ENCODE assay signal across 8 mouse cellular contexts in the genomic region with DNA sequence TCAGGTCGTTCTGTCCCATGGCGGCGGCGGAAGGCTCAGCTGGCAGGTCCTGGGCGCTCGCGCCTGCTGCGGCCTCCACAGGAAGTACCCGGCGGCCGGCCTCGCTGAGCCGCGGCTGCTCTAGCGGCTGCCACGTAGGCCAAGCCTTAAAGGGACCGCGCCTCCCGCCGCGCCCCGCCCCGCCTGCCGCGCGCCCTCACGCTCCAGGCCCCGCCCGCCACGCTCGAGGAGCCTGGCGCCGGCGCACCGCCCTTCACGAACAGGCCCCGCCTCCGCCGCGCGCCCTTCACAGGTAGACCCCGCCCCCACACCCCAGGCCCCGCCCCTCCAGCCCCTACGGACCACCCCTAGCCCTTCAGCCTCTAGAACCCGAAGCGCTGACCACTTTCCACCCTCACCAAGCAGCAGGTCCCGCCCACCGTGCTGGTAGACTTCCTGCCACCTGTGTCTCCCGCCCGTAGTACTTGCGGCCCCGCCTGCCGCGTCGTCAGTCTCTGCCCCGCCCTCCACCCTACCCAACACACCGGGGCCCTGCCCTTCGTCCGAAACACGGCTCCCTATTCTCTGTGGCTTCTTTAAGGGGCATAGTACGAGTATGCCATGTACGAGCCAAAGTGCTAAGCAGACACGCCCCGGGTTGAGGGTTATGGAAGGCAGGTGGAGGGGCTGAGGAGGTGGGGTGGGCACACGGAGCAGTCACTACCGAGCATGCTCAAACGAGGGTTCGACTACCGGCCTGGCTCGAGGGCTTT. TPM values are rescaled to one million over a fixed set of nuclear protein-coding genes. Genes with fewer than 3 reads are reported as not detected.
DNase-seq lines count a peak whose midpoint lies in the region; ATAC-seq and TF ChIP-seq lines count a peak whose summit lies in the region.

A gene (minus strand): TSS at position 625 of the 752 bp plus-strand sequence.
A gene (plus strand): TSS at position 744 of the 752 bp plus-strand sequence.

- no peaks in the 10 kb centered on the region for H3K27me3 ChIP-seq in erythroblast, embryonic 14.5 days (ENCODE audit: control insufficient read depth)
- no peaks in the 10 kb centered on the region for H3K27me3 ChIP-seq in heart, embryonic 12.5 days (replicated peaks)
- no peaks in the 10 kb centered on the region for H3K27me3 ChIP-seq in kidney, postnatal 0 days (ENCODE audit: insufficient read depth, low read length)
- no peaks in the 10 kb centered on the region for H3K27me3 ChIP-seq in liver, adult 2 months (ENCODE audit: control insufficient read depth, insufficient read depth, low read length)

- peak within 1 kb of the TSS; percentile 92 for H3K4me3 ChIP-seq in erythroblast, embryonic 14.5 days (replicated peaks)
- H3K4me3 ChIP-seq in heart, embryonic 12.5 days, result peak within 1 kb of the TSS; percentile 93
- H3K4me3 ChIP-seq in kidney, postnatal 0 days (replicated peaks; ENCODE audit: low read depth, low read length), result peak within 1 kb of the TSS; percentile 82
- peak within 1 kb of the TSS; percentile 98 for H3K4me3 ChIP-seq in liver, adult 2 months (ENCODE audit: insufficient read depth, low read depth, low read length)

- H3K36me3 ChIP-seq in erythroblast, embryonic 14.5 days (ENCODE audit: control insufficient read depth), result peaks cover 32% of the 10 kb centered on the region
- peaks cover 31% of the 10 kb centered on the region for H3K36me3 ChIP-seq in heart, embryonic 12.5 days
- 0 out of 2 replicates have a peak, but pooled peaks cover 3% of the 10 kb centered on the region for H3K36me3 ChIP-seq in kidney, postnatal 0 days (ENCODE audit: insufficient read depth, low read length)
- H3K36me3 ChIP-seq in liver, adult 2 months (ENCODE audit: control insufficient read depth, insufficient read depth, low read length), result 0 out of 2 replicates have a peak, but pooled peaks cover 2% of the 10 kb centered on the region

- peak within 1 kb of the TSS; percentile 100 for H3K9ac ChIP-seq in heart, embryonic 12.5 days
- H3K9ac ChIP-seq in kidney, postnatal 0 days (ENCODE audit: low read depth, low read length), result peak within 1 kb of the TSS; percentile 89
- H3K9ac ChIP-seq in liver, adult 2 months (ENCODE audit: low read depth, low read length), result peak within 1 kb of the TSS; percentile 100

- peak; percentile 93 for TF ChIP-seq POLR2A in liver, adult 2 months (IDR thresholded peaks at IDR 0.05; ENCODE audit: extremely low read depth, insufficient read depth, low read length)

- under 1% methylated on average over 68 of the region's 70 CpGs for WGBS in heart, embryonic 12.5 days
- under 1% methylated on average over 57 of the region's 70 CpGs for WGBS in kidney, postnatal 0 days
- 1% methylated on average over 68 of the region's 70 CpGs for WGBS in liver, adult 2 months

- peak; percentile 98 for DNase-seq in CD4-positive, CD25-positive, alpha-beta regulatory T cell, adult 2 months (ENCODE audit: low read depth, low spot score)
- DNase-seq in brain, embryonic 18.5 days (ENCODE audit: low read depth, low spot score), result peak; percentile 81
- DNase-seq in kidney, postnatal 0 days (ENCODE audit: low spot score), result peak; percentile 98
- peak; percentile 96 for DNase-seq in liver, adult 2 months (ENCODE audit: extremely low read depth, low read depth, low spot score)
- peak; percentile 97 for DNase-seq in spleen, postnatal 36 days (ENCODE audit: low spot score in 2 of 2)

- no peak for TF ChIP-seq CTCF in kidney, postnatal 0 days (IDR thresholded peaks at IDR 0.05; ENCODE audit: low read depth)
- TF ChIP-seq CTCF in liver, adult 2 months (IDR thresholded peaks at IDR 0.05; ENCODE audit: low read depth, low read length), result no peak

- H3K79me2 ChIP-seq in liver, adult 2 months (ENCODE audit: control insufficient read depth, insufficient read depth, low read length), result peaks cover 37% of the 10 kb centered on the region

- H3K9me3 ChIP-seq in erythroblast, embryonic 14.5 days (ENCODE audit: control insufficient read depth, low read length), result no peaks in the 10 kb centered on the region
- H3K9me3 ChIP-seq in heart, embryonic 12.5 days (replicated peaks), result no peaks in the 10 kb centered on the region
- H3K9me3 ChIP-seq in kidney, postnatal 0 days (replicated peaks; ENCODE audit: low read length), result no peaks in the 10 kb centered on the region

- peak within 1 kb of the TSS; percentile 85 for H3K27ac ChIP-seq in heart, embryonic 12.5 days (ENCODE audit: poor library complexity, severe bottlenecking)
- H3K27ac ChIP-seq in kidney, postnatal 0 days, result peak within 1 kb of the TSS; percentile 94
- H3K27ac ChIP-seq in liver, adult 2 months (replicated peaks; ENCODE audit: insufficient read depth, low read depth, low read length), result peak within 1 kb of the TSS; percentile 89

- peak; percentile 97 for ATAC-seq in heart, embryonic 12.5 days (ENCODE audit: insufficient number of reproducible peaks, low FRiP score)
- peak; percentile 95 for ATAC-seq in kidney, postnatal 0 days (replicated peaks; ENCODE audit: low FRiP score, low read depth)
- ATAC-seq in monocyte, adult 5-6 weeks (replicated peaks; ENCODE audit: insufficient number of reproducible peaks, low FRiP score, low TSS enrichment, poor library complexity, severe bottlenecking), result peak; percentile 75

- H3K4me1 ChIP-seq in erythroblast, embryonic 14.5 days (ENCODE audit: control insufficient read depth), result peaks cover 51% of the 10 kb centered on the region
- H3K4me1 ChIP-seq in heart, embryonic 12.5 days (replicated peaks), result peaks cover 38% of the 10 kb centered on the region
- peaks cover 10% of the 10 kb centered on the region; the same call in 1 of the 2 replicates for H3K4me1 ChIP-seq in kidney, postnatal 0 days (replicated peaks; ENCODE audit: insufficient read depth, low read length)
- peaks cover 30% of the 10 kb centered on the region for H3K4me1 ChIP-seq in liver, adult 2 months (ENCODE audit: control insufficient read depth, insufficient read depth, low read length)

- H3K4me2 ChIP-seq in heart, embryonic 12.5 days, result peak within 1 kb of the TSS; percentile 80
- H3K4me2 ChIP-seq in kidney, postnatal 0 days (ENCODE audit: low read length), result peak within 1 kb of the TSS; percentile 75

RNA-seq across cellular contexts. Expression of the first gene that starts in this region (rescaled TPM):
- polyA plus RNA-seq in erythroblast, embryonic 14.5 days (2012), result 2.2 and 2.4 TPM in 2 replicates
- polyA plus RNA-seq in heart, embryonic 12.5 days (2016; fragmentation: Nextera tagmentation; extraction: Ambion mirVana), result 202 and 205 TPM in 2 replicates
- polyA plus RNA-seq in kidney, postnatal 0 days (2015; fragmentation: Nextera tagmentation; extraction: Ambion mirVana), result 186 and 216 TPM in 2 replicates
- 135 and 193 TPM in 2 replicates for total RNA-seq in liver, adult 2 months (2014; rRNA removed)
- polyA plus RNA-seq in liver, adult 2 months (2012; rRNA removed), result 318 and 322 TPM in 2 replicates
- total RNA-seq in monocyte, adult 5-6 weeks (2017), result 69.0 to 90.1 TPM (median 80.5 TPM) in 3 replicates

RNA-seq across cellular contexts. Expression of the second gene that starts in this region (rescaled TPM):
- 0.02 TPM in 1 of 2 replicates, not detected in the other for polyA plus RNA-seq in erythroblast, embryonic 14.5 days (2012)
- polyA plus RNA-seq in heart, embryonic 12.5 days (2016; fragmentation: Nextera tagmentation; extraction: Ambion mirVana), result 0.19 and 0.20 TPM in 2 replicates
- polyA plus RNA-seq in kidney, postnatal 0 days (2015; fragmentation: Nextera tagmentation; extraction: Ambion mirVana), result 0.07 and 0.27 TPM in 2 replicates
- 0.09 TPM in 1 of 2 replicates, not detected in the other for total RNA-seq in liver, adult 2 months (2014; rRNA removed)
- polyA plus RNA-seq in liver, adult 2 months (2012; rRNA removed), result 0.06 and 0.11 TPM in 2 replicates
- total RNA-seq in monocyte, adult 5-6 weeks (2017), result not detected in 3 replicates

Comparison
In these comparisons a context has a peak if more than half of its experiments do, and no peak if none do; other contexts are left out.
1. Peak in every context shown above with its lines: DNase-seq, ATAC-seq, H3K4me3 ChIP-seq and H3K27ac ChIP-seq.
2. RNA of the first gene that starts in this region (polyA plus RNA-seq): 318 to 322 TPM in liver, adult 2 months, 202 to 205 TPM in heart, embryonic 12.5 days and 186 to 216 TPM in kidney, postnatal 0 days; 2.2 to 2.4 TPM in erythroblast, embryonic 14.5 days; every median in the first group is over 10 times any median in the second.